Mouse (Mus musculus) myocyte (in vitro differentiated cells): Measurements from ENCODE around the gene AL732309.1.

ENCODE experiments used
- CEBPB ChIP-seq: IDR thresholded peaks from 2 replicates; pipeline ENCODE4 v1.6.1; 2011; ENCODE audit warnings: mild to moderate bottlenecking, moderate library complexity; ENCODE audit not compliant: poor library complexity, insufficient read depth, severe bottlenecking
- E2F4 ChIP-seq: IDR thresholded peaks from one replicate; pipeline ENCODE4 v1.6.1; 2011; ENCODE audit warnings: mild to moderate bottlenecking, control low read depth, moderate library complexity; ENCODE audit not compliant: insufficient read depth
- MAX ChIP-seq: IDR thresholded peaks from one replicate; pipeline ENCODE4 v1.6.1; 2011; ENCODE audit warnings: low read depth, mild to moderate bottlenecking, control low read depth
- MYOD1 ChIP-seq, 3 experiments: IDR thresholded peaks; one replicate each; pipeline ENCODE4 v1.6.1; 2011; ENCODE audit warnings: control low read depth in 2 of 3, low read depth in 2 of 3, mild to moderate bottlenecking in 2 of 3, moderate library complexity in 1 of 3; ENCODE audit not compliant: insufficient read length in 2 of 3, control insufficient read depth in 1 of 3
- MYOG ChIP-seq, 3 experiments: IDR thresholded peaks; one replicate each; pipeline ENCODE4 v1.6.1; 2011; ENCODE audit warnings: control low read depth in 2 of 3, low read depth in 2 of 3, mild to moderate bottlenecking in 2 of 3; ENCODE audit not compliant: insufficient read length in 2 of 3, control insufficient read depth in 1 of 3, insufficient read depth in 1 of 3
- POLR2A ChIP-seq: IDR thresholded peaks from one replicate; pipeline ENCODE4 v1.6.1; 2011; ENCODE audit warnings: low read depth, mild to moderate bottlenecking, control low read depth, moderate library complexity; ENCODE audit not compliant: insufficient read length
- POLR2AphosphoS2 ChIP-seq: IDR thresholded peaks from one replicate; pipeline ENCODE4 v1.6.1; 2011; ENCODE audit warnings: low read depth, control low read depth; ENCODE audit not compliant: insufficient read length
- USF1 ChIP-seq: IDR thresholded peaks from one replicate; pipeline ENCODE4 v1.6.1; 2011; ENCODE audit warnings: low read depth, mild to moderate bottlenecking, control low read depth, moderate library complexity

DNA sequence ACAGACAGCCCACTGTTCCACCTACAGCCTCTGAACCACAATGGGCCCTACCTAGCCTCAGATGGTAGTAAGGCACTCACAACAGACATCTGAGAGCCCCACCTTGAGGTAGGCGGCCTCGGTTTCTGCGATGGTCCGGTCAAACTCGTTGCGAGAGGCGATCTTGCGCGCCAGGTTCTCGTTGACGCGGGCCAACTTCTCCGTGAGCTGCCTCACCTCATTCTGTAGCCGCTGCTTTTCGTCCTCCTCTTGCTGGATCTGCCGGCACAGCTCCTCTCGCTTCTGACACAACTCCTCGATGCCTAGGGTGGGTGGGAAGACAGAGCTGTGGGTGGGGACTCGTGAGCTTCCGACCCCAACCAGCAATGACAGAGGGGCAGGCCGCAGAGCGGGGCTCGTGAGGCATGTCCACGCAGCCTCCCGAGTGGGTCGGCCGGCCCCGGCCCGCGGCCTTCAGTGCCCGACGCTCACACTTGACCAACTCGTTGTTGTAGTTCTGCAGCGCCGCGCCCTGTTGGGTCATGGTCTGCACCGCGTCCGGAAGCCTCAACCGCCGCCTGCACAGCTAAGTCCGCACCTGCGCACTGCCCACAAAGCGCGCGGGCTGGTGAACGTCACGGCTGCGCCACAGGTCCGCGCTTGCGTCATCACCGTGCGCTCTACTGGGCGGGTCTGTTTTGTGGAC is 25.3 kb upstream of the AL732309.1 start, which contains the start of the genes Ssna1 and Anapc2:
- peak in 2 of 3 experiments; percentile 74 to 81 for TF ChIP-seq MYOG (IDR thresholded peaks at IDR 0.05; ENCODE audit: control insufficient read depth in 1 of 3, insufficient read depth in 1 of 3, insufficient read length in 2 of 3, low read depth in 2 of 3)
- peak; percentile 95 for TF ChIP-seq POLR2A
- TF ChIP-seq USF1, result no peak
- peak in 2 of 3 experiments; percentile 65 to 82 for TF ChIP-seq MYOD1 (IDR thresholded peaks at IDR 0.05; ENCODE audit: control insufficient read depth in 1 of 3, insufficient read length in 2 of 3, low read depth in 2 of 3)
- no peak for TF ChIP-seq MAX
- TF ChIP-seq POLR2AphosphoS2, result peak; percentile 98
- TF ChIP-seq E2F4, result peak; percentile 8
- TF ChIP-seq CEBPB, result 0 out of 2 replicates have a peak, but pooled peaks have one; percentile 18
